Mouse (Mus musculus) layer of hippocampus, adult 18-20 months (tissue): Measurements from ENCODE around the gene Foxk1. TPM values are rescaled to one million over a fixed set of nuclear protein-coding genes. Genes with fewer than 3 reads are reported as not detected.

ENCODE experiments used
- DNase-seq, 2 experiments: peaks; one replicate each; pipeline ENCODE4 v3.0.0; 2022; ENCODE audit warnings: low spot score in 2 of 2
- total RNA-seq, 2 experiments: library from RNA; stranded (reverse); gene quantifications; 2 replicates each; pipeline ENCODE4 v1.2.3; 2021

Foxk1 gene
- total RNA-seq, 2 experiments from 2014 or later, result 51.1 to 55.3 TPM

DNA sequence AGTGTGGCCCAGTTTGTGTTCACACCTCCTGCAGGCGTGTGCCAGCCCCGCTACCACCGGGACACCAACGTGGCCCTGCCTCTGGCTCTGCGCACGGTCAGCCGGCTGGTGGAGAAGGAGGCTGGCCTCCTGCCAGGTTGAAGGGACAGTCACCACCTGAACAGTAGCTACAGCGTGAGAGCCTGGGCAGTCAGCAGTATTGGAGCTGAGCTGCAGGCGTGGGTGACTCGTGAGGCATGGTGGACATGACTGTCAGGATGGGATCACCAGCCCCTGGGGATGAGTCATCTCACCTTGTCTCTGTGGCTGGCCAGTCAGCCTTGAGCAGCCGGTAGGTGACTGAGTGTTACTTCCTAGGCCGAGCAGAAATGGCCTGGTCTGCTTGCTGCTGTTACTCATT is 76.0 kb downstream of the Foxk1 start:
- no peak for DNase-seq

DNA sequence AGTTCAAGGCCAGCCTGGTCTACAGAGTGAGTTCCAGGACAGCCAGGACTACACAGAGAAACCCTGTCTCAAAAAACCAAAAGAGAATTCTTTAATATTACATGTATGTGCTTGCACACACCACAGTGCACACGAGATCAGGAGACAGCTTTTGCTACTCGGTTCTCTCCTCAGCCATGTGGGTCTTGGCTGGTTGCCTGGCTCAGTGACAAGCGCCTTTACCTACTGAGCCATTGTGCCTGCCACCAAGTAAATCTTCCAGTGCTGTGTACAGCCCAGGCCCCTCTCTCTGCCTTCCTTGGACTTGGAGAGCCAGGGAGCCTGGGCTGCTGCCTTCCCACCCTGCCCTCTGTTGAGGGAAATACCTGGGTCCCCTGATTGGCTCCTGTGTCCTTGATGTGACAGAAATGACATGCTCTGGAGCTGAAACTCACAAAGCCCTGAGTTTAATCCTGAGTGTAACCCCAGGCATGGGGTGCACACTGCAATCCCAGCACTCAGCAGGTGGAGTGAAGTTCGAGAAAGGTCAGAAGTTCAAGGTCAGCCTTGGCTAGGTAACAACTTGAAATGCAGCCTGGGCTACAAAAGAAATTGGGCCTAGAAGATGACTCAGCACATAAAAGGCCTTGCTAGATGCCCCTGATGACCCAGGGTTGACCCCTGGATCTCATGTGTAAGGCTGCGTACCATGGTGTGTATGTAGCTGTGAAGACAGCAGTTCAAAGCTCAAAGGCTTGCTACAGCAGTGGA is 76.7 kb downstream of the Foxk1 start:
- DNase-seq, result no peak

DNA sequence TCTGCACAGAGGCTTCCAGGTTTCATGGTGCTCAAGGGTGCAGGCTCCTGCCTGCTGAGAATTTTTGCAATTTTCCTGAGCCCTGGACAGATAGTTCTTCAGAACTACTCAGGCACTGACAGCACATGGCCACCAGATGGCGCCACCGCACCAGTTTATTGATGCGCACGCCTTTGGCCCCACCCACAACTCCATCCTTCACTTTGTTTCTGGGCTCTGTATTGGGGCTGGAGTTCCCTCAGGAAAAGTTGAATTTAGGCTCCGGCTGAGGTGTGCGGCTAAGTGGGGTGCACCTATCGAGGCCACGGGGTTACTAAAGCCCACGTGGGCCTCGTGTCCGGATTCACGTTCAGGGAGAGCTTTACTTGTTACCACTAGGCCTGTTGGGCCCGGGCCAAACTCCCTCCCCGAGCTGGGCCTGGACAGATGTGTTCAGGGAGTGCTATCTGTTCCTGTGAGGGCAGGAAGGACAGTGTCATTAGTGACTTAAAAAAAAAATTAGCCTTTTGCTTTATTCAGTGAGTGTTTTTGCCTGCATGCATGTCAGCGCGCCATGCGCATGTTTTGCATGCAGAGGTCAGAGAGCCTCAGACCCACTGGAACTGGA is 77.6 kb downstream of the Foxk1 start:
- DNase-seq, result peak; percentile 66 to 86

DNA sequence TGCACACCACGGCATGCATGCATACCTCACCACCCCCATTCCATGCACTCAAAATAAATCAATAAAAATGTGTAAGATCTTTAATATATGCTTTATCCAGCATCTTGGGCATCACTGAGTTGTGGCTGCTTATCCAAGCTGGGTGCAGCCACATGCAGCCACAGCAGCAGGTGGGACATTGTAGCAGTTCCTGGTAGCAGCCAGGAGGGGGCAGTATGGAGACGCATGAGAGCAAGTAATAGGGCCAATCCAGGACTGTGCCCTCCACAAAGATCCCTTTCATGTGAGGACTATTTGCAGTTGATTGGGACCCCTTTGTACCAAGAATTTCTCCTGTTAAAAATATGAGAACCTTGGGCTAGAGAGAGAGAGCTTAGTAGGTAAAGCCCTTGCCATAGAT is 81.2 kb downstream of the Foxk1 start:
- no peak for DNase-seq

DNA sequence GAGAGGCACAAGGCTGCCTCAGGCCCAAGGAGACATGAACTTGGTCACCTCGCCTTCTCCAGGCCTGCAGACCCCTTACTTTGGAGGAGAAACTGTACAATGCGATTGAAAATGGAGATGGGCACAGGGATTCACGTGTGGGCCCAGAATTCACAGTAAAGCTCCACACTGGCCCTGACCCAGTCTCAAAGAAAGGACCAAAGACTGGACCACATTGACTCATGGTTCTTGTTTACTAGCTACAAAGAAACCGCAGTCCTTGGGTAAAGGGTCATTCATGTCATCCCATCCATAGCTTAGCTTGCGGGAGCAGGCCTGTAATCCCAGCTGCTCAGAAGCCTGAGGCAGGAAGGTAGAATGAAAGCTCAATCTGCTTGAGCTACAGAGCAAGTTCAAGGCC is 82.3 kb downstream of the Foxk1 start:
- DNase-seq, result no peak

DNA sequence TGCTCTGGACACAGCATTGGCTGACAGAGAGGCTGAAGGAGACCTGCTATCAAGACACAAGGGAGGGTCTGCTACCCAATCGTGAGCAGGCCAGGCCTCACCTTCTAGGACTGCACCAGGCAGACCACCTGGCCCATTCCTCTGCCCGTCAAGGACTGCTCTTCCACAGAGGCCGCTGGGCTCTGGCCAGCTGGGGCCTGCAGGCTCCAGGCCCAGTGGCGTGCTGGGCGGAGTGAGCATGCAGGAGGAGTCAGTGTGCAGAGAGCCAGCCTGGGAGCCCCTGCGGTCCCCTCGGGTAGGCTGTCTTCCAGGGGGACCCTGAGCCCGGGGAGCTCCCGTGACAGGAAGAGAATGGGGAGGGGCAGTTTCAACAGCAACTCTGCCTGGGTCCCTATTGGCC is 85.4 kb downstream of the Foxk1 start:
- no peak for DNase-seq

DNA sequence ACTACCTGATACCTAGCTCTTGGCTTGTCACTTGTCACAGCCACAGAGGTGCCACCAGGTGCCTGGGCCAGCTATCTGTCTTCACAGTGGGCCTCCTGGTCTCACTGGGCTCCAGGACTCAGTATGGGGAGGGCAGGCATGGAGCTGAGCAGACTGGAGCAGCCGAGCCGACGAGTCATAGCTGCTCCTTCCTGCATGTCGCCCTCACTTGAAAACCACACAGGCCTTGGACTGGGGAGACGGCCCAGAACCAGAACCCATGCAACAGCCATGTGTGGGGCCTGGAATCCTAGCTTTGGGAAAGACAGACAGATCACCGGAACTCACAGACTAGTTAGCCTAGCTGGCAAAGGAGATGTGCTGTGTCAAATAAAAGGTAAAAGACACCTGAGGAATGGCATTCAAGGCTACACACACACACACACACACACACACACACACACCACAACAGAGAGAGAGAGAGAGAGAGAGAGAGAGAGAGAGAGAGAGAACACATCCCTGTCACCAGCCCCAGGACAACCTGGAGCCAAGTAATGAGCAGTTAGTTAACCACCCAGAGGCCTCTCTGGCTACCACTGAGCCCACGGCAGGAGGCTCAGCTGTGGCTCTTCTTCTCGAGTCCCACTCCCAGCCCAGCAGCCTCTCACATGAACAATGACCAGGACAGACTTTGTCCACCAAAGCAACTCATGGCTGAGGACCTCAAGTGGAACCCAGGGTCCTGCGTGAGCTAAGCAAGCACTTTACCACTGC is 88.8 kb downstream of the Foxk1 start:
- DNase-seq, result no peak

DNA sequence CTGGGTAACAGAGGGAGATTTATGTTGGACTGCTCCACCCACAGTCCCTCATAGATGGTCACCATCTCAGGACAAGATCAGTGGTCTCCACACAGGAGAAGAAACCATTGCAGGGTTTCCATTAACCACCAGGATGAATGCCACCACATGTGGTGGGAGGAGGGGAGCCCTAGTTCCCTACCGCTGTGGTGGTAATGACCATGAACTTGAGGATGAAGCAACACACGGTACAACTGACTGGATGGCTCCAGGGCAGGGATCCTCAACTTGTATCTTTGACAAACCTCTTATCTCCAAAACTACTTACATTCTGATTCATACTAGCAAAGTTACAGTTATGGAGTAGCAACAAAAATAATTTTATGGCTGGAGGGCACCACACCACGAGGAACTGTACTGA is 92.0 kb downstream of the Foxk1 start:
- DNase-seq, result no peak

DNA sequence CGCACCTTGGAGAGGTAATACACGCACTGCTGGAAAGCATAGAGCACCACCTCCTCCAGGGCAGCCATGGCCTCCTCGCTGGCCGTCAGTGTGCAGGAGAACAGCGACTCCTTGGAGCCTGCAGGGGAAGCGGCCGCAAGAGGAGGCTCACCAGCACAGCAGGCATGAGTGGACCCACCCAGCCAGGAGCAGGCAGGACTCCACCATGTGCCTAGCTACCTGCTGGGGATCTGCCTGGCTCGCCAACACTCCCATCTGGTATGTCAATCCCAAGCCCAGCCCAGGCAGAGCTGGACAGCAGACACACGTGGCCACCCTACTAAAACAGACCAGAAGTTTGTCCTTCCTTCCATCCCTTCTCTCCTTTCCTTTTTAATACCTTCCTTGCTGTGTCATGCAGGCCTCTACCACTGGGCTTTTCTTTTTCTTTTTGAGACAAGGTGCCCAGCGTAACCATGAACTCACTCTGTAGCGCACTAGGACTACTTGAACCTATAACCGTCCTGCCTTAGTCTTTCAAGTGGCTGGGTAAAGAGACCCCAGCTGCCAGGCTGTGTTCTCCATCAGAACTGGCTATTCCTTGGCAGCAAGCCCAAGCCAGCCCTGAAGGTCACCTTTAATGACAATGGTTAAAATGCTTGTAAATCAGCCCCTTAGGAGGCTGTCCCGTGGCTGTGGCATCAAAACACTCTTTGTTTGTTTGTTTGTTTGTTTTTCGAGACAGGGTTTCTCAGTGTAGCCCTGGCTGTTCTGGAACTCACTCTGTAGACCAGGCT is 94.2 kb downstream of the Foxk1 start:
- no peak for DNase-seq

DNA sequence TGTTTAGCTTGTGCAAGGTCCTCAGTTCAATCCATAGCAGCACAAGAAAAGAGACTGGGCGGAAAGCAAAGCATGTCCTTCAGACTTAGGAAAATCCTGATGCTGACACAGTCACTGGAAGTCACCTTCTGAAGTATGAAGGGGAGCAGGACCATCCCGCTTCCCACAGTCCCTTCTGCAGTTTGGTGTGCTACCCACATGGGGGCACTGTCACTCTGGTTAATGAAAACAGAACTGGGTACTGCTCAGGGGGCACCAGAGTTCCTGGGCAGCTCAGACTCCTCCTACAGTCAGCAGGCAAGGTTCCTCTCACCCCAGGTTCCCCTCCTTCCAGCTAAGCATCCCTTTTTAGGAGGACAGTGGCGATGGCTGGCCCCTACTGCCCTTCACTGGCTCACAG is 97.7 kb downstream of the Foxk1 start:
- DNase-seq, result peak in 1 of 2 experiments; percentile 57

DNA sequence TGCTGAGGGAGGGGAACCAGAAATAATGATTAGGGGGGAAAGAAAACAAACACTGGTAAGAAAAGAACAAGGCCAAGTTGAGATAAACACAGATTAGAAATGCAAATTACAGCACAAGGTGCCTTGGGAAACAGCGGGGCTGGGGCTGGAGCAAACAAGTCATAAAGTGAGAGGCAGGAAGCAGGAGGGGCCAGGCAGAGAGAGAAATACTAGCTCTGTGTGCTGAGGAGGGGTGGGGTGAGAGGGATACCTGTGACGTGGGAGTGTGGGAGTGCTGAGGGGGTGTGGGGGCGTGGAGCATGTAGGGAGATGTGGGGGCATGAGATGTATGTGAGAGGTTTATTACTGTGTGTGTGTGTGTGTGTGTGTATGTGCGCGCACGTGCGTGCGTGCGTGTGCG is 99.6 kb downstream of the Foxk1 start:
- DNase-seq, result no peak

DNA sequence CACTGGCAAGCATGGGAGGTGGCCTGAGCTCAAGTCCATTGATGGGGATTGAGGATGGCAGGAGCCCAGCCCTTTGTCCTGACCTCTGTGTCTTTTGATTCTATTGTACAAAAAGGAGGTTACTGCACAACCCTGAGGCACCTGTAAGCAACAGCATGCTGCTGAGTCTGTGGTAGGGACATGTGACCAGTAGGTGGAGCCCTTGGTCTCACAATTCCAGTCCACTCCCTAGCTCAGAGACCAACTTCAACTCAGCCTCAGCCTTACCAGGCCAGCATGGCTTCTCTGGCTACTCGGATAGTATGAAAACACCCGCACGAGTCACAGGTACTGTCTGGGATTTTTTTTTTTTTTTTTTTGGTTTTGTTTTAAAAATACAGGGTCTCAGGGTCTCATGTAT is 101.1 kb downstream of the Foxk1 start:
- DNase-seq, result peak; percentile 79 to 92

DNA sequence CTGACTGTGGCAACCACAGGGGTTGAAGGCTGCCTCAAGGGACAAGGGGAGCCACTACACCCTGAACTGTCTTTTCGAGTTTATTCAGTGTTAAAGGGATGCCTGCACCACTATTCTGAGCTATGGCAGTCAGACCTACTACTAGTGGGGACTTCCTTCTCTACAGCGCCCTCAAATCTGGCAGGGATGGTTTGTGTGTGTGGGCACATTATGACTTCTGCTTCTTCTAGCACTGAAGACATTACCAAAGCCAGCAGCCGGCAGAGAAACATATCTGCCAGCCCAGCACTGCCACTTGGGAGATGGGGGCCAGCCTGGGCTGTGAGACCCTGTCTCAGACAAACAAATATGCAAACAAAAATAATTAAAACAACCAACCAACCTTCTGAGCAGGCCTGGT is 102.9 kb downstream of the Foxk1 start:
- DNase-seq, result peak in 1 of 2 experiments; percentile 31

DNA sequence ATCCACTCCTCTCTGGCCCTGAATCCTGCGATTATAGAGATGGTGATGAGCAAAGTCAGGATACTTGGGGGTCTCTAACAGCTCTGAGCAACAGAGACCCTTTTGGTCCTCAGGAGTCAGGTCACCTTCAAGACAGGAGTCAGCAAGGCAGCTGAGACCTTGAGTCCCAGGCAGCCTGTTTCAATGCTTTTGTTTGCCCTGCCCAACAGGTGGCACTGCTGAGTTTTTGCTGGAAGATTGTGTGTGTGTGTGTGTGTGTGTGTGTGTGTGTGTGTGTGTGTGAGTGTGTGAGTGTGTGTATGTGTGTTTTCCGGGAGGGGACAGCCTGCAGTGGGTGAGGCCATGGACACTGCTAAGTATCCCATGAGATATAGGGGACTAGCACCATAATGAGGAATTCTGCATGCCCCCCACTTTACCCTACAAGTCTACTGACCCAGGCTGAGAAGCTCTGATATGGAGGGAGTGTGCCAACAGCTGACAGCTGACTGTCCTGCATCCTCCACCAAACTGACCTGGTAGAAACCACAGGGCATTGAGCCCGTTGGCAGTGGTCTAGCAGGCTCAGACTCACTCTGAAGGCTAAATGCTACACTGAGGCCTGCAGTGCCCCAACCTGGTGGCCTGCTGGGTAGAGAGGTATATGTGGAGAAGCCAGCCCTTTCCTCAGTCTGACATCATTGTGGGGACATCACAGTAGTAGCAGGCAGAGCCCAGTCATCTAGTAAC is 104.6 kb downstream of the Foxk1 start:
- no peak for DNase-seq

DNA sequence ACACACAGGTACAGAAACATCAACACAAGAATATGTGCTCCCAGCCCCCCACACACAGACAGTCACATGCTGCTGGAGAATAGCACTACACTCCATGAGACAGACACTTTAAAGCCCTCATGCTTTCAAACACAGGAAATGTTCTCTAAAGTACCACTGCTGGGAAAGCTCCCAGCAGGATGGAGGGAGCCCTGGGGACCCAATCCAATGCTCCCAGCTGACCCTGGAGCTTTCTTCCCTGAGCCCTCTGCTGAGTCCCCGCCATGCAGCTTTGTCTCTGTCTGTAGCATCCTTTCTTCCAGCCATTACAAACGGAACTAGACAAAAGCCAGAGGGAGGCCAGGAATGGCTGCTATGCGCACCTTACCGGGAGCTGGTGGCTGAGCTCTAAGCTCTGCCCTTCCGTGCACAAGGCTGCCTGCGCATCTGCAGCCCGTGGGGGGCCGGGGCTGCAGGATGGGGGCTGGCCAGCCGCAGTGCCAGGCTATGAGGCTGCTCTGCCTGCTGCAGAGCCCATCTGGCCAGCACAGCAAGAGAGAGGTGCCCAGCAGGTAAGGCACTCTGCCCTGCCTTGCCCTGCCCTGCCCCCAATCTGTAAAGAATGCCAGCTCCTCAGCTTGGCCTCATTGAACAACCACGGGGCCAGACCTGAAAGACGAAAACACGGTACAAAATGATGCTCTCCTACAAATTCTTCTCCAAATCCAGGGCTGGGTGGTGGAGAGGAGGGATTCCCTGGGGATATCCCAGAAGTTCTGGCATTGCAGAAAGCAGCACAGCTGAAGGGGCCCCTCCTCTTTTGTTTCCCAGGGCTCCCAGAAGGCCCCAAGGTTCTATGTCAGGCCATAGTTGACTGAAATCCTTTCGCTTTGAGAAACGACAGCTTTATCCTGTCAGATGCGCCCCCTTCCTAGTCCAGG is 108.1 kb downstream of the Foxk1 start:
- no peak for DNase-seq

DNA sequence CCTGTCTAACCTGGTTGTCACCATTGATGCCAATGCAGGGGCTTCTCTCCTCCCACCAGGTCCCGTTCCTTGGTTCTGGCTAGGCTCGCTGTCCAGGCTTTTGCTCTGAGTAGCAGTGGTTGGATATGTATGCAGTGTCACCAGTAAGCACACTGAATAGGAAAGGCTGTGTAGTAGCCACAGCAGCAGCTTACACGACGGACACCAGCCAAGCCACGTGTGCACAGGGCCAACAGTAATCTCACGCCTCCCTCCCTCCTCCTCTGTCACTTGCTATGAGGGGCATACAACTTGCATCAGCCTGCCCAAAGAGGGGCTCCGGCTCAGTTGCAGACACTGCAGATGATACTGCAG is 108.7 kb downstream of the Foxk1 start:
- DNase-seq, result no peak
